Mouse (Mus musculus) layer of hippocampus, postnatal 10 days (tissue): ENCODE measurements around the gene Cnksr1. TPM values are rescaled to one million over a fixed set of nuclear protein-coding genes. Genes with fewer than 3 reads are reported as not detected.

Experiments used
- DNase-seq, 2 experiments: peaks; one replicate each; pipeline ENCODE4 v3.0.0; 2021; ENCODE audit warnings: low spot score in 2 of 2
- total RNA-seq, 2 experiments: library from RNA; stranded (reverse); gene quantifications; 2 replicates each; pipeline ENCODE4 v1.2.3; 2021

Gene Cnksr1
- total RNA-seq, 2 experiments from 2014 or later: 0.16 TPM; not detected in 1

DNA sequence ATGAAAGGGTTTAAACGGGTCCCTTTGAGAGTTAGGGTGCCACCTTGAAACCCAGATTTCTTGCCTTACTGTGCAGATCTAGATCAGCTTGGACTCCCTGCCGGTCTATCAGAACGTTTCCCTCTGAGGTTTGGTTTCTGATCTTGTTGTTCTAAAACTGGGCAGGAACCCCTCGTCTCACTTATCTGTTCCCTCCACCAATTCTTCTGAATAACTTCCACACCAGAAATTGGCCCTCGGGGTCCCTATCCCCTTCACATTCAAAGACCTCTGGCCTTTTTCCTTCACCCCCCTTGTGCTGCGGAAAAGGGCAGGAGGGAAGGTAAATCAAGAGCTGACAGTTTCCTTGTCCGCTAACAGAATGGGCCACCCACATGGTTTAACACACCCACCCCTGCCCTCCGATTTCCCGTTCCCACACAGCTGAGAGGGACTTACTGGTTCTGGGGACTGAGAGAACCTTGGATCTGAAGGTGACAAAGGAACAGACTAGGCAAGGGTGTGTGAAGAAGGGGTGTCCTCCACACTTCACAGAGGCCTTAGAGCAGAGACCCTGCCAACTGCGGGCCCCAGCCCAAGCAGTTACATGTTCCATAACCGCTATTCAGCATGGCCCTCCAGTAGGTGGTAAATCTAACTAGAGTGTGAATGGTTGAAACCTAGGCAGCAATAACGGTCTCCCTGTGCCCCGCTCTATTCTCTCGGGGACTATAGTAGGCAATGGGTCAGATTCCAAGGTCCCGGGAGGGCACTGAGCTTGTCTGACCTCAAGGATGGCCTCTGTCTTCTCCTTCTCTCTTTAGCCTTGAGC lies 14.9 kb upstream of the Cnksr1 start:
- no peak for DNase-seq

DNA sequence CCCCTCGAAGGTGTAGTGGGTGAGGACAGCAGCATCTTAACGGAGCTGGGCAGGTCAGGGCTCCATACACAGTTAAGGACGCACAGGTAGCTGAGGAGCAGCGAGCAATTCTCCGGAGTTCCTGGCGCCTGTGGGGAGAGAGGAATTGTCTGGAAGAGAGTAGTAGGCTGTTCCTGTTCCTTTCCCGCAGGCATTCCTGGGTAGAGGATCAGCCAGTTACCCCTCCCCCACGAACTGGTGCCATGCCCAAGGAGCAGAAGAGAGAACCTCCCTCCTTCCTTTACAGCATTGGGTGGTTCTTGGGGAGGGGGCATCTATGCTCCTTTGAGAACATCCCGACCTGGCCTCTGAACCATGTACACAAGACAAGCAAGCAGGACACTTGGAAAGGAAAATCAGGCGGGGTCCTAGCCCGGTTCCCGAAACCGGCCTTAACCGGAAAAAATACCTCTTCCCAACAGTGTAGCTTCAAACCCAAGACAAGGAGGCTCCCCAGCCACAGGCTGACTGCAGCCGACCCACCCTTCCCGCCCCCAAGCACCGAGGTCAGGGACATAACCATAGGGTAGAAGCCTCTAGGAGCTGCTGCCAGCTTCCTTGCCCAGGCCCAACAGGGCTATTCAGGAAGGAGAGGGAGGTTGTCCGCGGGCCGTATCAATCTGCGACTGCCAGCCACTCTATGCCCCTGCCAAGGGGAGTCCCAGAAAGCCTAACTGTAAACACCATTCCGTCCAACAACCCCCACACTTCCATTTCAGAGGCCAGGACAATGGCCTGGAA lies 14.1 kb upstream of the Cnksr1 start:
- peak in 1 of 2 experiments; percentile 8 for DNase-seq

DNA sequence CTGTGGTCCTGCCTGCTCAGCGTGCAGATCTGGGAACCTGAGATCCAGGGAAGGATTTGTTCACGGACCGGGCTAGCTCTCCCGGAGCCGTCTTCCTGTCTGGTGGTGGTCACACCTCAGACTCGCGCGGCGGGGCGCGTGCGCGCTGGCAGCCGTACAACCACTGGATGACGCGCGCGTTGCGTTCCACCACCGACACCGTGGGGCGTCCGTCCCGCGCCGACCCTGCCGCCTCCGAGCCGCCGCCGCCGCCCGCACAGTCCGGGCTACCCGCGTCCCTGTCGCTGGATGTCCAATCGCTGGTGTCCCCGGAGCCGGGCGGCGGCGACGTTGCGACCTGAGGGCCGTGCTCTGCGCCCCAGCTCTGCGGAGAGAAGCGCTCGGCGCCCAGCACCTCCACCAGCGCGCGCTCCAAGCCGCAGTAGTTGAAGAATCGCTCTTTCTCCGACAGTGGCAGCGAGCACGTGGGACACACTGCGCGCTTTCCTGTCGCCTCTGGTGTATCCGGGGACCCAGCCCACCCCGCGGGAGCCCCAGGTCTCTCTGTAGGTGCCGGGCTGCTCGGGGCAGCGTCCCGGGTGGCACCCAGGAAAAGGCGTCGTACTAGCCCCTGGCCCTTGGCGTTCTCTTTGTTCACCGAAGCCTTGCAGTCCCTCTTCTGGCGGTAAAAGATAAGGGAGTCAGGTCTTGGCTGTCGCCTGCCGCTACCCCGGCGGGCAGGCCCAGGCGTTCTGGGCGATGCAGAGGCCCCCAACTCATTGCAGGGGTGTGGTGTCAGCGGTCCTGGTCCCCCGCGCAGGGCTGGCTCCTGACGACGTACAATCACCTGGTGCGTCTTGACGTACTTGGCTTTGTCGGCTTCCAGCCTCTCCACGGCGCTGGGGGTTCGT lies 13.3 kb upstream of the Cnksr1 start:
- DNase-seq: peak; percentile 44 to 59

DNA sequence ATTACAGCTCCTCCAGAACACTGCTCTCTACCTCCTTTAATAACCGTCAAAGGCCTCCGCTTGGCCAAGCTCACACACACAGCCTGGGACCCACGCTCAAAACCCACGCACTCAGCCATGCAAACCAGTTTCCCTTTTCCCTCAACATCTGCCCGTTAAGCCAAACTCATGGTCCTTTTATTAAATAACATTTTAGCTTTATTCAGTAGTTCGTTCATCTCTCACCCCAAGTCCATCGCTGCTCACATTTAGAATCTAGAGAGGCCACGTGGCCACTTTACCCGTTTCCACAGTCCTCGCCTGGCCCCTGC lies 12.7 kb upstream of the Cnksr1 start:
- peak in 1 of 2 experiments; percentile 7 for DNase-seq

DNA sequence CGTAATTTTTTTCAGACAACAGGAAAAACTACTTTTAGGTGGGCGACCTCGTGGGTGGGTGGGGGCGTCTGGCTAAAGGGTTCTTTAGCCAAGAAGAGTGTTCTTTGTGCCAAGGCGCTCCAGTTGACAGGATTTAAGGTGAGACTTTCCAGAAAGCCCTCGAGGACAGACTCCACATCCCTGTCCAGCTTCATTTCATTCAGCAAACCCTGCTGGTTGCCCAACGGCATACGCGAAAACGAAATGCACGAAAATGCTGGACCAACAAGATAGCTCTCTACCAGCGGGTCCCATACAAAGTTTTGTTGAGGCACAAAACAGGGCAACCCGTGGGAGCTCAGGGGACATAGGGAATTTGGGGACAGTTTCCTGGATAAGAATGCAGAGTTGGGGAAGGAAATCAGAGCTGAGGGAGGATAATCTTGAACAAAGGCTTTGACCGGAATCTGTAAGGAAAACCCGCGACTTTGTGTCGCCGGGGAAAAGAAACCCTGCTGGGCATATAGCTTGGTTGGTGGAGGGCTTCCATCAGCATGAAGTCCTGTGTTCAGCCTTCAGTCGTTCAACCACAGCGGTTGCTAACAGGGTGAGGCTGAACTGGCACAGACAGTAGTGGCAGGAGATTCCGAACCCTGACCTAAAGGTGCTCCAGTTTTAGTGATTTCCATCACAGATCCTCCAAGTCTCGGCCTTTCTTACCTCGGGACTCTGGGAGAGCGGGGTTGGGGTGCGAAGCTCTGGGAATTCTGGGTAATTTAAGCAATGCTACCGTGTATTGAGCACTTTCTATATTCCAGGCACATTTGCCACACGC lies 12.1 kb upstream of the Cnksr1 start:
- peak in 1 of 2 experiments; percentile 6 for DNase-seq

DNA sequence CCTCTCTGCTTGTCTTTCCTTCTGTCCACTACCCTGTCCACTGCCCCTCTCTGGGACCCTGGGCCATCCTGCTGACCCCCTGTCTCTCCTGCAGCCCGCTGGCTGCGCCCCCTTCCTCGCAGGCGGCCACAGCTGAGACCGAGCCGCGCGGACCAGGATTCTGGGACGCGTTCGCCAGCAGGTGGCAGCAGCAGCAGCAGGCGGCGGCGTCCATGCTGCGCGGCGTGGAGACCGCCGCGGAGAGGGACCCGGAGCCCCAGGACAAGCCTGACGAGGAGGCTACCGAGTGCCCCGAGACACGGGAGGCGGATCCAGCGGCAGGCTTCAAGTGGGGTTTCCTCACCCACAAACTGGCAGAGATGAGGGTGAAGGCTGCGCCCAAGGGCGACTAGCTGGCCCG lies 11.5 kb upstream of the Cnksr1 start:
- DNase-seq: peak; percentile 85

DNA sequence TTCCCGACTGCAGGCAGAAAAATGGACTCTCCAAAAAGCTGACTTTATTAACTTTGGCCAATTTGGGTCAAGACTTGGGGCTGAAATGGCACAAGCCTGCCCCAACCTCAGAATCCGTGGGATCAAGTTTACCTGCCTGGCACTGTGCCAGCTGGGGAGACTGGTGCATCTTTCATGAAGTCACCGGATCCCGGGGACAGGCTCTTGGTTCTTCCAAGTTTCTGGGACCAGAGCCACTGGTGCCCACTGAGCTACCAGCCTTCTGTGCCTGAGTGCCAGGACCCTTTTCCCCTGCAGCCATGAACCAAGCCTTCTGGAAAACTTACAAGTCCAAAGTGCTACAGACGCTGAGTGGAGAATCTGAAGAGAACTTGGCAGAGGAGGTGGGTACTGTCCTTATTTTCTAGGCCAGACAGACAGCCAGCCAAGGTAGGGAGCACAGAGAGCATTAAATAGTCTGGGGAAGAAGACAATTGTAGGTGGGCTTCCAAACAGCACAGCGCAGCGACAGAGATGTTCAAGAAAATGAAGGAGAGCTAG lies 8.6 kb upstream of the Cnksr1 start, which contains the start of gene Gm30191:
TSS of gene Gm30191 (plus strand) at position 217 of the 540 bp plus-strand sequence.
- no peak for DNase-seq

DNA sequence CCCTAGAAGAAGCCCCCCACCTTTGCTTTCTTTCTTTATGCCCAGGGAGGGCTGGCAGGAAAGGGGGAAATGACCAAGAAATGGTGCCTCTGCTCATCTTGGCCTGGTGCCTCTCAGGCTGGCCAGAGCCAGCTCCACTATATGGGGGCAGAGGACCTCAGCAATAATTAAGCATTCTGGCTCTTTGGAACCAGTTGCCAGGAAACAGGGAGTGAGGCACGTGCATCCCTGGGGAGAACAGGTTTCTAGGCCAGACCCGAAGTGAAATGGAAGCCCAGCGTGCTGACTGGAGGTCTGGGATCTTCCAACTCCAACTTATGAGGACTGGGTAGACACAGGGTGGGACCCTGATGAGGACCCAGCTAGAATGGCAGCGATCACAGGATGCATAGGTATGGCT lies 8.1 kb upstream of the Cnksr1 start:
- peak in 1 of 2 experiments; percentile 8 for DNase-seq

DNA sequence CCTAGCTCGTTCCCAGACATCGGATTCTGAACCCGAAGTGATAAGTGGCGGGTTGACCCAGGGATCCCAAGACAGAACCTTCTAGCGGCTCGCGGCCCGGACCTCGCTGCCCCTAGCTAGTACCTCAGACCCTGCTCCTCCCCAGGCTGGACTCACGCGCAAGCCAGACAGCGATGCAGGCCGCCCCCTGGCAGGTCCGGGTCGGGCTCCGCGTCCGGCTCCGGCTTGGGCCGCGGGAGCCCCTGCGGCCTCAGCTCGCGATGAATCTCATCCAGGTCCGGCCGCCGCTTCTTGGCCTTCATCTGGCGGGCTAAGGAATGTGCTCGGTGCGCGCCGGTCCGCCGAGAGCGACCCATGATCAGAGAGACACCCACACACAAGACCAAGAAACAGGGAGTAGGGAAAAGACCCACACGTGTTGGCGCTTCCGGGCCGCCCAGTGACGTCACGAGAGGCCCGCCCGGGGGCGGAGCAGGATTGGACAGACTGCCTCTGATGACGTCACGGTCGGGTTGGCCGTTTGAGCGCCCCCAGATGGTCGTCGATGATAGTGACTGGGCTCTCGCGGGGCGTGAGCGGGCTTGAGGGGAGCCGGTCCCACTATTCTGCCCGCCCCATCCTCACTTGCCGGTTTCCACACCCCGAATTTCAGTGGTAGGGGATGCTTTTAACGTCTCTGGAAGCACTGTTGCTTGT lies 7.1 kb upstream of the Cnksr1 start, which contains the start of gene Zfp593:
TSS of gene Zfp593 (minus strand) at position 445 of the 696 bp plus-strand sequence.
- DNase-seq: peak; percentile 97 to 98

DNA sequence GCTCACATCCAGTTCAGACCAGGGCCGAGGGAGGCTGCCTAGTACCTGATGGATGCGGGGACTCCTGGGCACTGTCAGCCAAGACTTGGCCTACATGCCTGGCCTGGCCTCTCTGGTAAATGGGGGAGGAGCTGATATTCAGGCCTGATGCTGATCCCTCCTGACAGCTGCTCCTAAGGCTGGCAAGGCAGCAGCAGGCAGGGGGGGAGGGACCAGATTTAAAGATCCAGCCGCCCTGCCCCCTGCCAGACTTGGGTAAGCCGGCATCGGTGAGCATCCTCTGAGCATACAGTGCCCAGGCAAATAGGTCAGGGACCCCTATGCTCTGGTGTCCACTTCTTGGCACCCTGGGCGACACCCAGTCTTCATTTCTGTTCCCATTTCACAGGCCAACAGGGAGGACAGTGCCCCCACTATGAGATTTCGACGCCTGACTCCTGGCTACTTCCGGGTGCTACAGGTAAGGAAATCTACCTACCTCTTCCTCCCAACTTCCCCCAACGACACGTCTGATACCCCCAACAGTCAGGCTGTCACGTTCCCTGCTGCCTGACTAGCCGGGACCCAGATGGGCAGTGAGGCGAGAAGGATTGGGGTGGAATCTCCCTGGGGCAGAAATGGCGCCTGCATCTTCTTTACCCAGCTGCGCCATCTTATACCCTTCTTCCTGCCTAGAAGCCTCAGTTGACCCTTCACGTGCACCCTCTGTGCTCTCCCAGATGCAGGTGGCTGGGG lies 5.5 kb upstream of the Cnksr1 start, which contains the start of gene E130218I03Rik:
TSS of gene E130218I03Rik (plus strand) at position 147 of the 735 bp plus-strand sequence.
- DNase-seq: no peak

DNA sequence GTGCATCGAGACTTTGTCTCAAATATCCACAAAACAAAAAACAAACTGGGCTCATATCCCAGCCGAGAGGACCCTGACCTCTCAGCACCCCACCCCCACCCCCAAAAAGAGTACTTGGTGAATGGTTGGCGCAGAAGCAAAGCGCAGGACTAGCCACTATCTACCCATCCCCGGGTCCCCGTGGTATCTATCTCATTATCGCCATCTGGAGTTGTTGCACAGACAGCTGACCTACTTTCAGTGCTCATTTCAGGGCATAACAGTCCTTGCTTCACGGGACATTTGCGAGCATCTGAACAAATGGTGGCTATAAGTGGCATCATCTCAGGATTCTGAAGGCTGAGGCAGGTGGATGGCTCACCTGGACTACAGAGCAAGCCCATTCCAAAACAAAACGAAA lies 487 bp upstream of the Cnksr1 start:
- no peak for DNase-seq

DNA sequence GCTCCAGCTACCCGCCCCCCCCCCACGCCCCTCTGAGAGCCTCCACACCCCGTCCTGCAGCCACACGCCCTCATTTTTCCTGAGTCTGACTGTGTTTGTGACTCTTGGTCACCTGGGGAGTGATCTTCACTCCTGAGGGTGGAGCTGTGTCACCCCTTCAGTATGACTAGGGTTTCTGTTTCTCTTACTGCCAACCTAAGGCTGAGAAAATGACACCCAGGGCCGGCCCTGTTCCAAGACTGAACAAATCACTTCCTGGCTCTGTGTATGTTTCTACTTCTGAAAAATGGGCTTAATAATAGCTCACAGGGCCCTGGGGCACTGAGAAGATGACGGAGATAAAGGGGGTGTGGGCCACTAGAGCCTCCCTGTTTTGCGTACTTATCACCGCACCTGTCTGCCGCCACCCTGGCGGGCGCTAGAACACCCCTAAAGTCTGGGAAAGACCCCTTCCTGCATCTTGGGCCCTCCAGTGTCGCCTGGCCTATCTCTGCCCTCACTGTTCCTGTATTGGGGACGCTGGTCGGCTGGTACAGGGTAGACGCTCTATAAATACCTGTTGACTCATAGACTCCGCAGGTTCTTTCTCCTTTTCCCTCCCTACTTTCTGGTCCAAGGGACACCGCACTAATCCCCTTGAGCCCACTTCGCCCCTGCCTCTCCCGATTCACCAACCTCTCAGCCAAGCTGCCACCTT lies 469 bp downstream of the Cnksr1 start:
- no peak for DNase-seq

DNA sequence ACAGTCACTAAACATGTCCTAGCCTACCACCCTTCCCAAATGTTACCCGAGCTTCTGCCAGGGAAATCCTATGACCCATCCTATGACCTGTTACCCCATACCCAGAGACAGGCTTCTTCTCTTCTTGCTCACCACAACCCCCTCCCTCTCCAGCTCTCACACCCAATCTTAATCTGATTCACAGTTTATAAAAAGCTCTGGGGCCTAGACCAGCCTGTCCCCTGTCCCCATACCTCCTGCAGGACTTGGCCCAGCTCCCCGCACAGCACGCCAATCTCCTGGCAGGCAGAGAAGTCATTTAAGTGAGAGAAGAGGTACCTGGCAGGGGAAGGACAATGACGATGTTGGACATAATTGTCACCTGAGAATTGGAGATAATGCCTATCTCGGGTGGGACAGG lies 3.3 kb downstream of the Cnksr1 start:
- no peak for DNase-seq

DNA sequence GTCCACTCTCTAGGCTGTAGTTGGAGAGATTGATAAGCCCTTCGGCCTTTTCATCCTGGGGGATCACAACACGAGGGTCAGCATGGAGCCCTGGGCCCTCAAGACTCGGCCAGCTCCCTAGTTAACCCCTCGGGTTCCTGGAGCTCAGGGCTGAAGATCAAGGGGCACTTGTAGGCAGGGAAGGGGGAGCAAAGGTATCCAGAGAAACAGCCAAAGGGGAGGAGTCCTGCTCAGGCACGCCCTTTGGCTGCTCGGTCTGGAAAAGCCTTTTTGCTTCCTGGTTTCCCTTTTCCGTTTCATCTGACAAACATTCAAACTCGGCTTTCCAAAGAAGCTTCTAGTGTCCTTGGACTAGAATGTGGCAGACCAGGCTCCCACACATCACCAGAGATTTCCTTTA lies 7.8 kb downstream of the Cnksr1 start:
- DNase-seq: no peak

DNA sequence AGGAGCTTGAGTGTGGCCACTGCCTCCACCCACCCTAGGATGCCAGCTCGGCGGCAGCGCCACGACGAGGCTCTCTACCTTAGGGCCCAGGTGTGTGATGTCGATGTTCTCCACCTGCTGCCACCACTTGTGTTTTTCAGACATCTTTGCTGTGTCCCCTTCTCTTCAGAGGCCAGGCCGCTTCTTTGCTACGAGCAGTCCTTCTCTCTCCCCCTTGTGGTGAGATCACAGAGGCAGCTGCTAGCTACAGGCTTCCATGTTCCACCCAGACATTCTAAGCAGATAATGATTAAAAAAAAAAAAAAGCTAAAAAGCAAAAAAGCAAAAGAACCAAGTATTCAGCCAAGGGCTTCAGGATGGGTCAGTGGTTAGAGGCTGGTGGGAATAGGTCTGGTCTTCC lies 11.0 kb downstream of the Cnksr1 start, which contains the start of gene Catsper4:
TSS of gene Catsper4 (minus strand) at position 190 of the 400 bp plus-strand sequence.
- DNase-seq: peak; percentile 16 to 22

DNA sequence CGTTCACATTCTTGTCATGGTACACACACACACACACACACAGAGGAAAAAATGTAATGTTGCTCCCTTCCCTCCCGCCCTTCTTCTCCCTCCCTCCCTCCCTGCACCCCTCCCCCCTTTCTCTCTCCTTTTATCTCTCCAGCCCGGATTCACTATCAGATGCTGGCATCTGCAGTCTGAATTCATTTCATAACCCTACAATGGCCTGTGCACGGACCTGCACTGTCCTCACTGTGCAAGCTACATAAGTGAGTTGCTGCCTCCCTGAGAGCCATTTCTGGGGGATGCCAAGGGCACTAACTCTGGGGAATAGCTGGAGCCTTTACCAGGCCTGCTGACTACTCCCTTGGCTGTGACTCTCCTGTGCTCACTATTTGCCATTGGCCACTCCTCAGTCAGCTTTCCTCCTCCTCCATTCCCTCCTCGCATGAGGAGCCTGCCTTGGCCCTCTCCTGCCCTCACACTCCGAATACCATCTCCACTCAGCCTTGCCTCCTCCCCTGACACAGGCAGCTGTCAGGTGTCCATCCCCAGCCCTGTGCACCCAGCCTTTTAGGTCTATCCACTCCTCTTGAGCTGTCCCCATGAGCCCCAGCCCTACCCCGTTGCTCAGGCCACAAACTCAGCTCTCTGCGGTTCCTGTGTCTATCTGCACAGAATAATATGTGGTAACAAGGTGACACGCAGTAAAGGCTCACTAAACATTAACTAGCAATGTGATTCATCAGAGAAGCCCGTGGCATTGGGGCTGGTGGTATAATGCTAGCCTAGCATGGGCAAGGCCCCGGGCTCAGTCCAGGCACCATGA lies 15.2 kb downstream of the Cnksr1 start:
- DNase-seq: no peak

DNA sequence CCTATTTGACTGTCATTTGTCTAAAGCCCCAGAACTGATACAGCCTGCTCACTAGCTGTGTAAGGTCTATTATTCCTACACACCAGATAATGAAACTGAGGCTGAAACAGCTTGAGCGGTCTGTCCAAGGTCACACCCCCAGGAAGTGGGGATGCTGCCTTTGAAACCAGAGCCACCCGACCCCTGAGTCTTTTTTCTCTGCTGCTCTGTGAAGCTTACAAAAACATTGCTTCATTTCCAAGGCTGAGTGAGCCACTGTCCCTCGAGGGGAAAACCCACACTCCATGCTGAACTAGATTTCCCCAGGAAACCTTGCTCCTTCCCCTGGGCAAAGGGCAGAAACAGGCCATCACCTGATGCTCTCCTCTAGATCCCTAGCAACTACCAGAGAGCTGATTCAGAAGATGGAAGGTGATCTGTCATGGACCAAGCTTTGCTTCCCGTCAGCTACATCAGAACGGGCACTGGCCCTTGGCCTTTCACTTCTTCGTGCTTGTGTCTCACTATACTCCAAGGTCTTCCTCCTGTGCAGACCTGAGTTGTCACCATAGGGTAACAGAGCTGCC lies 31.6 kb downstream of the Cnksr1 start:
- DNase-seq: no peak
